Mouse (Mus musculus): ENCODE results near the gene Tmem165. TPM values are rescaled to one million over a fixed set of nuclear protein-coding genes. Genes with fewer than 3 reads are reported as not detected.

The Tmem165 gene
- polyA plus RNA-seq, 1 experiment from 2014 or later, result 62.7 TPM

- no peak for ATAC-seq (replicated peaks; ENCODE audit: insufficient number of reproducible peaks, insufficient read depth, low FRiP score, low read depth)
- peaks cover 45% of the 10 kb centered on the region for H3K4me1 ChIP-seq (replicated peaks)
These were observed 9.4 kb downstream of the Tmem165 start for GRCm38 (mm10) chr5:76193075-76193474.

GRCm38 (mm10) chr5:76194377-76194945 lies 10.8 kb downstream of the Tmem165 start:
- H3K4me1 ChIP-seq (replicated peaks), result peaks cover 36% of the 10 kb centered on the region
- 43% methylated on average over 6 of the region's 6 CpGs for WGBS
- H3K4me2 ChIP-seq, result no peak overlapping the region

More at GRCm38 (mm10) chr5:76193075-76193474, 9.4 kb downstream of the Tmem165 start:
- H3K27me3 ChIP-seq, result no peaks in the 10 kb centered on the region
- H3K36me3 ChIP-seq, result 0 out of 2 replicates have a peak, but pooled peaks cover 5% of the 10 kb centered on the region
- H3K4me2 ChIP-seq, result no peak overlapping the region
- no peak overlapping the region for H3K9ac ChIP-seq
- no peak overlapping the region for H3K4me3 ChIP-seq
- no peaks in the 10 kb centered on the region for H3K9me3 ChIP-seq (replicated peaks)
- no peak overlapping the region for H3K27ac ChIP-seq

GRCm38 (mm10) chr5:76199346-76199745 lies 15.7 kb downstream of the Tmem165 start:
- Histone ChIP-seq H3K36me3 (peaks cover 38% of the 10 kb centered on the region), H3K9ac (no peak overlapping the region), H3K4me3 (no peak overlapping the region), H3K27ac (no peak overlapping the region), H3K4me1 (replicated peaks) (peaks cover 13% of the 10 kb centered on the region), H3K27me3 (no peaks in the 10 kb centered on the region), H3K4me2 (no peak overlapping the region), H3K9me3 (replicated peaks) (no peaks in the 10 kb centered on the region)
- no peak for ATAC-seq (replicated peaks; ENCODE audit: insufficient number of reproducible peaks, insufficient read depth, low FRiP score, low read depth)
- 89% methylated on average over 13 of the region's 13 CpGs for WGBS

More at GRCm38 (mm10) chr5:76194377-76194945, 10.8 kb downstream of the Tmem165 start:
- Histone ChIP-seq H3K27me3 (no peaks in the 10 kb centered on the region), H3K9ac (no peak overlapping the region), H3K36me3 (peaks cover 7% of the 10 kb centered on the region; the same call in 1 of the 2 replicates), H3K27ac (no peak overlapping the region), H3K9me3 (replicated peaks) (no peaks in the 10 kb centered on the region), H3K4me3 (no peak overlapping the region)
- ATAC-seq (replicated peaks; ENCODE audit: insufficient number of reproducible peaks, insufficient read depth, low FRiP score, low read depth), result no peak

GRCm38 (mm10) chr5:76203171-76203570 lies 19.5 kb downstream of the Tmem165 start:
- Histone ChIP-seq H3K9me3 (replicated peaks) (no peaks in the 10 kb centered on the region), H3K4me2 (no peak overlapping the region), H3K27ac (no peak overlapping the region), H3K9ac (no peak overlapping the region), H3K4me1 (replicated peaks) (peaks cover 6% of the 10 kb centered on the region), H3K4me3 (no peak overlapping the region), H3K27me3 (no peaks in the 10 kb centered on the region), H3K36me3 (peaks cover 71% of the 10 kb centered on the region)
- 62% methylated on average over 3 of the region's 3 CpGs for WGBS
- no peak for ATAC-seq (replicated peaks; ENCODE audit: insufficient number of reproducible peaks, insufficient read depth, low FRiP score, low read depth)

GRCm38 (mm10) chr5:76205886-76206285 lies 22.2 kb downstream of the Tmem165 start:
- Histone ChIP-seq H3K4me2 (no peak overlapping the region), H3K4me3 (no peak overlapping the region), H3K27me3 (no peaks in the 10 kb centered on the region), H3K9ac (no peak overlapping the region), H3K27ac (no peak overlapping the region), H3K36me3 (peaks cover 77% of the 10 kb centered on the region), H3K9me3 (replicated peaks) (no peaks in the 10 kb centered on the region), H3K4me1 (replicated peaks) (peaks cover 6% of the 10 kb centered on the region)
- ATAC-seq (replicated peaks; ENCODE audit: insufficient number of reproducible peaks, insufficient read depth, low FRiP score, low read depth), result no peak
- WGBS, result 82% methylated on average over 2 of the region's 2 CpGs

- peaks cover 85% of the 10 kb centered on the region for H3K36me3 ChIP-seq
- 78% methylated on average over 5 of the region's 5 CpGs for WGBS
These were observed 24.4 kb downstream of the Tmem165 start for GRCm38 (mm10) chr5:76208066-76208465.

GRCm38 (mm10) chr5:76216691-76217090 lies 33.0 kb downstream of the Tmem165 start:
- Histone ChIP-seq H3K27me3 (no peaks in the 10 kb centered on the region), H3K4me2 (no peak overlapping the region), H3K4me1 (replicated peaks) (no peaks in the 10 kb centered on the region), H3K4me3 (no peak overlapping the region), H3K36me3 (peaks cover 19% of the 10 kb centered on the region; the same call in 1 of the 2 replicates), H3K9ac (no peak overlapping the region), H3K27ac (0 out of 2 replicates have a peak overlapping the region, but pooled peaks have one; percentile 27), H3K9me3 (replicated peaks) (no peaks in the 10 kb centered on the region)
- no peak for ATAC-seq (replicated peaks; ENCODE audit: insufficient number of reproducible peaks, insufficient read depth, low FRiP score, low read depth)
- WGBS, result 46% methylated on average over 6 of the region's 6 CpGs

More at GRCm38 (mm10) chr5:76208066-76208465, 24.4 kb downstream of the Tmem165 start:
- Histone ChIP-seq H3K27ac (no peak overlapping the region), H3K4me3 (no peak overlapping the region), H3K27me3 (no peaks in the 10 kb centered on the region), H3K4me1 (replicated peaks) (peaks cover 2% of the 10 kb centered on the region), H3K9ac (no peak overlapping the region), H3K9me3 (replicated peaks) (no peaks in the 10 kb centered on the region), H3K4me2 (no peak overlapping the region)
- no peak for ATAC-seq (replicated peaks; ENCODE audit: insufficient number of reproducible peaks, insufficient read depth, low FRiP score, low read depth)

- Histone ChIP-seq H3K9ac (no peak overlapping the region), H3K27ac (no peak overlapping the region), H3K4me3 (no peak overlapping the region), H3K36me3 (peaks cover 51% of the 10 kb centered on the region), H3K27me3 (no peaks in the 10 kb centered on the region), H3K4me1 (replicated peaks) (no peaks in the 10 kb centered on the region), H3K4me2 (no peak overlapping the region), H3K9me3 (replicated peaks) (no peaks in the 10 kb centered on the region)
- WGBS, result 89% methylated on average over 13 of the region's 13 CpGs
- ATAC-seq (replicated peaks; ENCODE audit: insufficient number of reproducible peaks, insufficient read depth, low FRiP score, low read depth), result no peak
These were observed 47.6 kb downstream of the Tmem165 start for GRCm38 (mm10) chr5:76231171-76231855.

GRCm38 (mm10) chr5:76243274-76243673 lies 59.6 kb downstream of the Tmem165 start:
- Histone ChIP-seq H3K36me3 (peaks cover 21% of the 10 kb centered on the region; the same call in 1 of the 2 replicates), H3K27ac (no peak overlapping the region), H3K9me3 (replicated peaks) (no peaks in the 10 kb centered on the region), H3K4me2 (no peak overlapping the region), H3K27me3 (no peaks in the 10 kb centered on the region), H3K4me3 (no peak overlapping the region), H3K4me1 (replicated peaks) (no peaks in the 10 kb centered on the region), H3K9ac (no peak overlapping the region)
- 79% methylated on average over 3 of the region's 3 CpGs for WGBS
- no peak for ATAC-seq (replicated peaks; ENCODE audit: insufficient number of reproducible peaks, insufficient read depth, low FRiP score, low read depth)

- Histone ChIP-seq H3K4me3 (no peak overlapping the region), H3K27ac (no peak overlapping the region), H3K9me3 (replicated peaks) (no peaks in the 10 kb centered on the region), H3K36me3 (peaks cover 21% of the 10 kb centered on the region; the same call in 1 of the 2 replicates), H3K4me1 (replicated peaks) (no peaks in the 10 kb centered on the region), H3K4me2 (no peak overlapping the region), H3K27me3 (no peaks in the 10 kb centered on the region), H3K9ac (no peak overlapping the region)
- 96% methylated on average over 4 of the region's 4 CpGs for WGBS
- no peak for ATAC-seq (replicated peaks; ENCODE audit: insufficient number of reproducible peaks, insufficient read depth, low FRiP score, low read depth)
These were observed 60.2 kb downstream of the Tmem165 start for GRCm38 (mm10) chr5:76243929-76244328.

GRCm38 (mm10) chr5:76244430-76244829 lies 60.8 kb downstream of the Tmem165 start:
- 93% methylated on average over 10 of the region's 10 CpGs for WGBS
- no peaks in the 10 kb centered on the region for H3K4me1 ChIP-seq (replicated peaks)
- H3K27me3 ChIP-seq, result no peaks in the 10 kb centered on the region
- peaks cover 21% of the 10 kb centered on the region; the same call in 1 of the 2 replicates for H3K36me3 ChIP-seq
- no peak for ATAC-seq (replicated peaks; ENCODE audit: insufficient number of reproducible peaks, insufficient read depth, low FRiP score, low read depth)
- H3K27ac ChIP-seq, result no peak overlapping the region
- H3K9ac ChIP-seq, result no peak overlapping the region
- H3K4me2 ChIP-seq, result no peak overlapping the region
- no peak overlapping the region for H3K4me3 ChIP-seq
- no peaks in the 10 kb centered on the region for H3K9me3 ChIP-seq (replicated peaks)
